Mouse (Mus musculus) left cerebral cortex, adult 9 months (tissue): Measurements from ENCODE around the gene Pcp4.

Experiments
- DNase-seq, 2 experiments: peaks; one replicate each; pipeline ENCODE4 v3.0.0; 2022; ENCODE audit warnings: low spot score in 2 of 2

The Pcp4 gene

GRCm38 (mm10) chr16:96487007-96487684, 19.7 kb downstream of the Pcp4 start:
- DNase-seq, result no peak

DNA sequence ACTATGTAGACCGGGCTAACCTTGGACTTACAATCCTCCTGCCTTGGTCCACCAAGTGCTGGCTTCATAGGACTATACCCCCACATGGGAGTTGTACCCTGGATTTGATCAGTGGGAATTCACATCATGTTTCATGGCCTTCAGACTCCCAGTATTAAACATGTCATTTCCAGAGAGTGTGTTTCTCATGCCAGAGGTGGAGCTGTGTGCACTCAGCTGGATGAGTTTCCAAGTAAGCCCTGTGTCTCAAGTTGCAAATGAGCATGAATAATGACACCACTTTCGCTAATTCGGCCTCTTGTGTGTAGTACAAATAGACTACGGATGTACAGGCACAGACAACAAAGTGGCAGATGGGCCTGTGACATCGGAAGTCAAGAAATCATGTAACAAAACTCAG, 20.6 kb downstream of the Pcp4 start:
- DNase-seq, result no peak

- no peak for DNase-seq
These were observed 24.1 kb downstream of the Pcp4 start for GRCm38 (mm10) chr16:96491530-96491929.

DNA sequence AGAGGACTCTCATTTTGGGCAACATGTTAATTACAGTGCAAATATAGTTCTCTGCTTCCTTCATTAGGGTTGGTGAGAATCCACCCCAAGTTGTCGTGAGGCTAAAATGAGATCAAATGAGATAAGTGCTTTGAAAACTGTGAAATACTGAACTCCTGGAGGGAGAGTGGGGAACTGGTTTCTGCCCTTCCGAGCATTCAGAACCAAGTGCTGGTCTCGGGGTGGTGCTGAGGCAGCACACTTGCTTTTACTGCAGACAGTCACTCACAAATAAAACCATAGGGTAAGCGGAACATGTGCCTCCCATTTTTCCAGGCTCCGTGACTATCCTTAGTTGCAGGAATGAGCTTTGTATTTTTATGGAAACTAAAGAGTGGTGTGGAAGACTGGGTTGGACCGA, 26.7 kb downstream of the Pcp4 start:
- DNase-seq, result no peak

DNA sequence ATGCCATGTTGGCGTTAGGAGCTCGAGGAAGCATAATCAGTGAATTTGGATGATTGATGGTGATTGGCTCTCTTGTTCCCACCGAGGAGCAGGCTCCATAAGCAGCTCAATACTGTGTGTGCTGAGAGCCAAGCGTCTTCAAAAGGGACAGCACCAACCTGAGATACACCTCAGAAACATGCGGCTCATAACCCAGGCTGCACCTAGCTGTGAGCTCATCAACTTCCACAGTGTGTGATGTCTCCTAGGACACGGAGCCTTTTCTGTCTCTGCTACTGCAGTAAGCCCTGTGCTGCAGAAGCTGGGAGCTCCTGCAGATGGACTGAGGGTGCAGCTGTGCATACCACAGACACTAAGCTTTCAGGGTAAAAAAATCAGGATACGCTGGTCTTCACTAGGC, 31.5 kb downstream of the Pcp4 start:
- peak; percentile 24 to 33 for DNase-seq

- DNase-seq, result no peak
These were observed 33.8 kb downstream of the Pcp4 start for GRCm38 (mm10) chr16:96501241-96501640.

- DNase-seq, result no peak
These were observed 35.2 kb downstream of the Pcp4 start for GRCm38 (mm10) chr16:96502586-96502985.

DNA sequence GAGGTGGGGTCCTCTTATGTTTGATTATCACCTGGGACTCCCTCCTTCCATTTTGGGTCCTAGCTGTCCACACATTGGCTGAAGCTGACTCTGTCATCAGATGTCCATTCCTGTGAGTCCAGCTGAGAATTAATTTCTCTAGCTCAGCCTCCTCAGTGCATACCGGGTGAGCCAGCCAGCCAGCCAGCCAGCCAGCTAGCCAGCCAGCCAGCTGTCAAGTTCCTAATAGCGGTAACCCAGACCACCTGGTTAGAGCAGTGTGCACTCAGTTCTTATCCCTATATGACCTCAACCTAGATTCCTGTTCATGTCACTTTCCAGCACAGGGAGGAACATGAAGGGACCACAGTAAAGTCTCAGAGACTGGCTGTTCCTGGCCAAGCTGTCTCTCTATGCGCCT, 47.1 kb downstream of the Pcp4 start:
- no peak for DNase-seq

DNA sequence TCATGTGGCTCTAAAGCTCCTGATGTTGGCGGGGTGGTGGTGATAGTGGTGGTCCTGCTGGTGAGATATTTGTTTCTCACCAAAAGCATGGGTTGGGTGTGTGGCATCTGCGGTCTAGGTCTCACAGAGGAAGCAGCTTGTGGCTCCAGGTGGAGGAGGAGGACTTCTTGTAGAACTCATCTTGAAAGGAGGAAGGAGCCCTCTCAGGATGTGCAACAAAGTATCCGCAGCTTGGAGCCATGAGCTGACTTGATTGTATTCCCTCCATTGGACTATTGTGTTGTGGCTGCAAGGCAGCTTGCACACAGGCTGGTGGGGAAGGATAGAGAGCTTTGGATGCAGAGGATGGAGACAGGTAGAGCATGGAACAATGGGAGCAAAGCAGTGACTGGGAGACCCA, 60.1 kb downstream of the Pcp4 start:
- DNase-seq, result no peak

DNA sequence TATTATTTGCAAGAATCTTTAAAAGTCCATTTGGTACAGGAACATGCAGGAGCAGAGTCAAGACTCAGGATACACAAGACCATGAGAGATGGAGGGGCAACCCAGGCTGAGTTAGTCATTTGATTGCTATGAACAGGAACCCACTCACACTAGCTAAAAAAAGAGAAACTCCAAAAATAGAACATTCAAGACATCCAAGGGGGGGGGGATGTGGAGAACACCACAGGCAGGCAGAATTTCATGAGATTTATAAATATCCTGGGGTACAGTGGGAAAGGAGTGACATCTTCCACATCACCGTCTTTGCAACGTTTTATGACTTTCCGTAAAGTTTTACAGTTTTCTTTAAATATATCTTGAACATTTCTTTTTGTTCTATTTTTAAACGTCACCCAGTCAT, 61.1 kb downstream of the Pcp4 start:
- DNase-seq, result no peak

GRCm38 (mm10) chr16:96529896-96530568, 62.6 kb downstream of the Pcp4 start:
- no peak for DNase-seq

- no peak for DNase-seq
These were observed 63.1 kb downstream of the Pcp4 start for GRCm38 (mm10) chr16:96530569-96530898.

DNA sequence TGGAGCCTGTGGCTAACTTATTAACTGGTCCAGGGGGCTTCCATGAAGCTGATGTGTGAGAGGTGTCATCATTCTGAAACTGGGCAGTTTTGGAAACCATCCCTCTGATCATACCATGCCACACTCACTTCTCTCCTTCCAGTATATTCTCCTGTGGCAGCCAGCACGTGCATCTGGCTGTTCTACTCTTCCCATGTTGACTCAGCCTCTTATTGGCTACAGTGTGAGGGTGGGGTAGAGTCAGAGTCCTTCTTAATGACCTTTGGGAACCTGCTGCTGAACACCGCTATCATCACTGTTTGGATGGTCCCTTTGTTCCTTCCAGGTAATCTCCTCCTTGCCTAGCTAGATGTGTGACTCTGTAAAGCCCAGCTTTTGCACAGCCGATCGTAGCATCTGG, 63.6 kb downstream of the Pcp4 start:
- DNase-seq, result no peak

GRCm38 (mm10) chr16:96533710-96534109, 66.3 kb downstream of the Pcp4 start:
- DNase-seq, result peak in 1 of 2 experiments; percentile 28

DNA sequence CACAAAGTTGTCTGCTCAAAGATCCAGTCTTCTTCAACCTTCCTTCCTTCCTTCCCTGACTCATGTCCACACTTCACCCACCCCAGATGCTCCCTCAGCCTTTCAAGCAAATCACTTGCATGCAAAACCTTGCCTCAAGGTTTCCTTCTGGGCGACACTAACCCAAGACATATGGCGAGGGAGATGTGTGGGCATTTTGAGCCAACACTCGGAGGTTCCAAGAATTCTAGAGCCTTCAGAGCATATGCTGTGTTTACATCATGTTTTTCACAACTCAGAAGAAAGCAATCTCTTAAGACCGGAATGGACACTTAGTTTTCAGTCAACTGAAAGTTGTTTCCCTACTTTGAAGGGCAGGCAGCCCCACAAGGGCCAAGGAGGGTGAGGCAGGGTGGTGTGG, 67.9 kb downstream of the Pcp4 start:
- peak in 1 of 2 experiments; percentile 80 for DNase-seq

DNA sequence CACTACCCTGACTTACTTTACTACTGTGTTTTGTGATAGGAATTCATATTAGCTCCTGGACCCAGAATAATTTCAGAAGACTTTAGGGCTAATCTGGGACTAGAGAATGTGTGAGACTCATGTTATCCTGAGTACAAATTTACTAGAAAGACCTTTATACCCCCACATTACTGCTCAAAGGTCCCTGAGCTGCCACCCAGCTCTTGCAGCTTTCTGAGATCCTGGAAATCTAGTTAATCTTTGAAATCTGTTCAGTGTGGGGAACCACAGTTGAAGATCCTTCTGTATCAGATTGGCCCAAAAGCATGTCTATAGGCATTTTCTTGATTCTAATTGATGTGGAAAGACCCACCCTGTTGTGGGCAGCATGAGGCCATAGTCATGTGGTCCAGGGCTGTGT, 69.0 kb downstream of the Pcp4 start:
- DNase-seq, result no peak

- DNase-seq, result no peak
These were observed 71.7 kb downstream of the Pcp4 start for GRCm38 (mm10) chr16:96539091-96539490.

DNA sequence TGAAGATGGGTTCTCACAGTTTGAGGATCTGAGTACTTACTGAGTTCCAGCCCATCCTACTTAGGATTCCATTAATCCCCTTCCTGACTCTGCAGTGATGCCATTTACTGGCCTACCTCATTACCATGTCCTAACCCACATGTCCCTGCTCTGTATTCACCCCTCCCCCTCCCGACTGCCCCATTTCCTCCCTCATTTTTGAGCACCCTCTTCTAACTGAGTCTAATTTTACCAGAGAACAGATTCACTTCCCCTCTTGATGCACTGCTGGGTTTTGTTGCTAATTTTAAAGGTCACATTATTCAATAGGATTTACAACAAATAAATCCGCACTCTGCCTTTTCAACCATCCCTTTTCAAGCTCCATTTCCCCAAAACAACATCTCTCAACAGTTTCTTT, 73.7 kb downstream of the Pcp4 start:
- DNase-seq, result peak in 1 of 2 experiments; percentile 48

GRCm38 (mm10) chr16:96552680-96553079, 85.3 kb downstream of the Pcp4 start:
- DNase-seq, result no peak

- DNase-seq, result peak; percentile 26 to 50
These were observed 88.0 kb downstream of the Pcp4 start for GRCm38 (mm10) chr16:96555412-96555811.

DNA sequence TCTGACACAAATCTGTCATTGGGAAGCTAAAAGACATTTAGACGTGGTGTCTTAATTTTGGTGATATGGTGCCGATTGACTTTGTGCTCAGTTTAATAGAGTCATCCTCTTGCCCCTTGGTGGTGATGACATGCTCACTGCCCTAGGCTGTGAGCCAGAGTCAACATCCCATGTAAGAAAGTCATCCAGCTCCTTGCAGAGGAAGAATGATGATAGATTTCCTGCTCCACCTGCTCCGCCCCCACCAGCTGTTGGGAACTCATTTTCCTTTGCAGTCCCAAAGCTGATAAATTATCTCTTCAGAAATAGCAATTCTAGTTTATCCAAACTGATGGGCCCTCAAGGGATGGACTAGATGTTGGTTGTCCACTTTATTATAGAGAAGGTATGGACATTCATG, 89.2 kb downstream of the Pcp4 start:
- no peak for DNase-seq

DNA sequence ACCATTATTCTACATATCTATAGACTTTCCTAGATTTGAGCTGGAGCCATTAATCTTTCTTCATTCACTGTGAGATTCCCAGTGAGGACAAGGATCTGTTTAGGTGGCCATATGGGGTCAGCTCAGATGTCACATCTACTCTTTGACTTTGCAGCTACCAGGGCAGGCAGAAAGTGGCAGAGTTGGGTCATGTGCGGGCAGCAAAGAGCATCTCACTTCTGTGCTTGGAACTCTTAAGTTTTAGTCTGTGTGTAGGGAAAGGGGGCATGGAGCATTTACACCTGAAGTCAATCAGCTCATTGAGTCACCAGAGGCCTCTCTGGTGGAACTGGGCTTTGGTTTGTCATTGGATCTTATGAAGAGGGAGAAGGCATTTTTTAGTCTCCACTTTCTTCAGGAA, 90.9 kb downstream of the Pcp4 start:
- DNase-seq, result no peak

- DNase-seq, result no peak
These were observed 92.4 kb downstream of the Pcp4 start for GRCm38 (mm10) chr16:96559796-96560195.
